Mouse (Mus musculus) kidney, adult 8-10 months (tissue): ENCODE results near the gene Gja10.

Source experiments
- DNase-seq, 2 experiments: peaks; one replicate each; pipeline ENCODE4 v3.0.0; 2022

Gja10 gene

DNA sequence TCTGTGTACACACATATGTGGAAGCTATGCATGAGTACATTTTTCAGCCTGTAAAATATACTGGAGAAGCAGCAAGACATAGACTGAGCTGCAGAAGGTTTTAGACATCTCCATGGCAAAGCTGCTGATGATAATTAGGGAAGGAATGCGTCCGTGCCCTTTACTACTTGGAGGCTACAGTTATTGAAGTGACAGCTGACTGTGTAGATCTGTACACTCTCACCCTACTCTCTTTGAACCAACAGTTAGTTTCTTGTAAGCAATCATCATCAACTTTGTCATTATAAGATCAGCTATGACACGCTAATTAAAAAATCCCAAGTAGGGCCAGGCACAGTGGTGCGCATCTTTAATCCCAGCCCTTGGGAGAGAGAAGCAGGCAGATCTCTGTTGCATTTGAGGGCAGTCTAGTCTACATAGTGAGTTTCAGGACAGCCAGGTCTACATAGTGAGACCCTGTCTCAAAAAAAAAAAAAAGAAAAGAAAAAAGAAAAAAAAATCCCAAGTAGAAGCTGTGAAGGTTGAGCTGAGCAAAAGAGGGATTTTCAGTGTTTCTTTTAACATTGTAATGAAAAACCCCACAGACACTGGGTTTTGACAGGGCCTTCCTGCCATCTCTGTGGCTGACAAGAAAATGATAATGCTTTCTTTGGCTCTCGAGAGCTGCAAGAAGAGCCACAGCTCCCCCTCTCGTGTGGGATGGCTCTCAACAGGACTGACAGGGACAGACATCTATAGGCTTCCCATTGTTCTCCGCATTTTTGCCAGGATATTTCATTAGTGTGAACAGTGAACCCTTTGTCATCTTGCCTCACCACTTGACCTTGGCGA, 41.6 kb downstream of the Gja10 start:
- no peak for DNase-seq

DNA sequence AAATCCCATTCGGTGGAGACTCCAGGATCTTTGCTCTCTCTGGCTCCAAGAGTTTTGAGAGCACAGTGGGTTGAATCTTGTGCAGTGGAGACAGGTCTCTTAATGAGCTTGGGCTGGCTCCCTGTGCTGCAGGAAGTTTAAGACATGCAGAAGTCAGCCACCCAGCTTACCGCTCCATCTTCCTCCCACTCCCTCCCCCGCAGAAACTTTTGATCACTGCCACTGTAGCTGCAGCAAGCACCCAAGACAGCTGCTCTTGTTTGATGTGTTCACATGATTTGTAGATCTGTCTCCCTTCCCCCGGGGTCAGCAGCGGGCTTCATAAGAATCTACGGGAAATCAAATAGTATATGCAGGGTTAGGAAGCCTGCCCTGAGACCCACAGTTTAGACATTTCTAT, 42.3 kb downstream of the Gja10 start:
- DNase-seq, result no peak

DNA sequence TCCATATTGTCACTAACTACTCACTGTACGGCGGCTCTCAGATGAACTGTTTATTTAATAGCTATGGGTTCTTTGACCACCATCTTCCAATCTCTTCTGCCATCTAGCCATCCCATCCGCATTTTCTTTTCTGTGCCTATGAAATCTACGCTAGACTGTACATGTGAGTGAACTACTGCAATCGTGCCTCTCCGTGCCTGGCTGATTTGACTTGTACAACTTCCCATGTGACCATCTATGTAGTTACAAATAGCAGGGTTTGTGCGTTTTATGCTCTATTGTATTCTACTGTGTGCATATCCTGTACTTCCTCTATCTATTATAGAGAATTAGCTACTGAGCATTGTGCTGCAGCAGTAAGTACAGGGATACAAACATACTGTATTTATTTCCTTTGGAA, 47.1 kb downstream of the Gja10 start:
- DNase-seq, result no peak

DNA sequence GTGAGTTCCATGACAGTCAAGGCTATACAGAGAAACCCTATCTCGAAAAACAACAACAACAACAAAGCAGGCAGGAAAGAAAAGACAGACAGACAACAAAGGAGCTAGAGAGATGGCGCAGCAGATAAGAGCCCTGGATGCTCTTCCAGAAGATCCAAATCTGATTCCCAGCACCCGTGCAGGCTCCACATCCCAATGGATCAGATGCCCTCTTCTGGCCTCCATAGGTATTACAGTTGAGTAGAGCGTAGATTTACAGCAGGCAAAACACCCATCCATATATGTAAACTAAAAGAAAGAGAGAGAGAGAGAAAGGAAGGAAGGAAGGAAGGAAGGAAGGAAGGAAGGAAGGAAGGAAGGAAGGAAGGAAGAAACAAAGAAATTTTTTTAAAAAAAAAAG, 51.2 kb downstream of the Gja10 start:
- DNase-seq, result peak in 1 of 2 experiments; percentile 46

DNA sequence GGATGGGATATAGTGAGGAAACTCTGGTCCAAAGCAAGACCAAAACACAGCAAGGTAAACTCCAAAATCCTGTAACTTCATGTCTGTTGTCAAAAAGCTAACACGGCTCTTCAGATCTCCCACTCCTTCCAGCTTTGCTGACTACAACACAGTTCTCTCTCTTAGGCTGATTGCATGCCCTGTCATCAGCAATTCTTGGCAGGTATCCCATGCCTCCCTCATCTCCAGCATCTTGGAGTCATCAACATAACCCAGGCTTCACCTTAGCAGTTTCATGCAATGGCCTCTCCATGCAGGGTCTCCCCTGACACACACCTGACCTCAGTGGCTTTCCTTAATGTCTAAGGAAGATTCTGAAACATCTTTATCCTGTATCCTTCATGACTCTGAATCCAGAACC, 53.4 kb downstream of the Gja10 start:
- no peak for DNase-seq
